Mouse (Mus musculus) liver, embryonic 14.5 days (tissue): Measurements from ENCODE around the gene Il12b.

Experiments used
- CTCF ChIP-seq: IDR thresholded peaks from 2 replicates; pipeline ENCODE4 v1.5.1; 2016; ENCODE audit warnings: antibody characterized with exemption, low read depth, control low read depth
- EP300 ChIP-seq: IDR thresholded peaks from 2 replicates; pipeline ENCODE4 v1.6.1; 2016; ENCODE audit warnings: antibody characterized with exemption, low read depth

DNA sequence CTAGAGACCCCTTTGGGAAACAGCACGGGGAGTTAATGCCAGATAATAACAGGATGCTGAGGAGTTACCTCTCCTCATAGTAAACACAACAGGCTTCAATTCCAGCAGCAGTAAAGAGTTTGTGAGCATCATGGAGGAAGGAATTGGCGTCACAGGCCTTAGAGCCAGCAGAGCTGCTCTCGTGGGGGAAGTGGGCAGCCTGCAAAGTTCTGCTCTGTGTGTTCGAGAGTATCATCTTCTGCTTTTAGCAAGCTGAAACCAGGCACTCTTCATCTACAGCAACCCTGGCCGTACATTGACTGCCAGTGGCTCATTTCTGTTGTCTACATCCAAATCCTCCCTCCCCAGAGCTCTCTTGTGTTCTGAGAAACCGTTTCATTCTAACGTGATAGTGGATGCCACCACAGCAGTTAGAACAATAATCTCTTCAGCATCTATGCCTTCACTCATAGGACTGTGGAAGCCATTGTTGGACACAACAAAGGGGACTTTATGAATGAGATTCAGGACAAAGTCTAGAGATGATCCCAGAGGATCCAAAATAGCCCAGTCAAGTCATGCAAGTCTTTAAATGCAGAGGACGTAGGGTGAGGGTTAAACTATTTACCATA lies 44.9 kb upstream of the Il12b start:
- no peak for TF ChIP-seq CTCF
- no peak for TF ChIP-seq EP300
